In the genomic region with DNA sequence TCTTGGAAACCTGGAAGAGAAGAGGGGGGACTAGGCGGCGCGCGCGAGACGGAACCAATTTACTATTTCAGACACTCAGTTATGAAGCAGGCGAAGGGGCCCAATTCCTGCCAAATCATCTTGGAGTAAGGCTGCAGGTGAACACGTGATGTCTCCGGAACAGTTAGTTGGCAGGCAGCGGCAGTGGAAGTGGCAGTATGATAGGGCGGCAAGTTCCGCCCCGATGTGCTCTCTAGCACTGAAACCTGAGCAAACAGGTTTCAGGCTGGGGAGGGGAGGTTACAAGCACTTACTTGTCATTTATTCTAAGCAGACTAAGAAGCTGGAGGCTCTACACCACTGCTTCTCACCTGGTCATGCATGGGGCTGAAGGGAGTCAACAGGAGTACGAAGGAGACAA, we compare ENCODE assay signal across 10 mouse cellular contexts.
A peak's percentile ranks its signal among the peaks of the same experiment; 100 is the strongest.
DNase-seq lines count a peak whose midpoint lies in the region; ATAC-seq and TF ChIP-seq lines count a peak whose summit lies in the region.
"Had no signal": no experiment of that assay in that cellular context is flagged by ENCODE, and none has a peak within 500 bp of the region (broad histone marks: within the 10 kb centered on the region; RNA-seq: fewer than 3 reads in every experiment).

No protein-coding gene starts in this region.

- TF ChIP-seq CTCF in lung, adult 2 months (IDR thresholded peaks at IDR 0.05; ENCODE audit: insufficient read depth, low read length), result no peak
- TF ChIP-seq CTCF in intestine, postnatal 0 days (IDR thresholded peaks at IDR 0.05; ENCODE audit: low read depth), result no peak
- no peak for TF ChIP-seq CTCF in thymus, adult 2 months (IDR thresholded peaks at IDR 0.05; ENCODE audit: borderline replicate concordance, control insufficient read depth, extremely low read depth, insufficient read depth, low read length, poor library complexity)

- DNase-seq in liver, embryonic 13.5 days, result peak; percentile 0
- no peak for DNase-seq in liver, embryonic 11.5 days (ENCODE audit: low spot score)
- DNase-seq in lung, adult 2 months, result peak; percentile 9
- DNase-seq in thymus, adult 2 months, result no peak
- no peak for DNase-seq in spleen, adult 12 weeks (ENCODE audit: low spot score)
- DNase-seq: cerebellum, postnatal 10 days; thymus, postnatal 25 days had no signal

- no peak for TF ChIP-seq POLR2A in lung, adult 2 months (IDR thresholded peaks at IDR 0.05; ENCODE audit: borderline replicate concordance, extremely low read depth, low read depth, low read length)
- TF ChIP-seq POLR2A in thymus, adult 2 months (IDR thresholded peaks at IDR 0.05; ENCODE audit: control insufficient read depth, extremely low read depth, insufficient read depth, low read length, poor library complexity), result no peak

- no peak for ATAC-seq in liver, embryonic 13.5 days (ENCODE audit: low read depth)
- ATAC-seq in liver, embryonic 11.5 days (replicated peaks; ENCODE audit: low FRiP score), result no peak
- no peak for ATAC-seq in heart, embryonic 11.5 days (replicated peaks; ENCODE audit: insufficient number of reproducible peaks, low FRiP score, low TSS enrichment)
- no peak for ATAC-seq in intestine, postnatal 0 days
- ATAC-seq: hindbrain, embryonic 16.5 days had no signal

- no peaks in the 10 kb centered on the region for H3K27me3 ChIP-seq in liver, embryonic 13.5 days
- H3K27me3 ChIP-seq in liver, embryonic 11.5 days (replicated peaks; ENCODE audit: control insufficient read depth, insufficient read depth, low read length), result no peaks in the 10 kb centered on the region
- H3K27me3 ChIP-seq in heart, embryonic 11.5 days (ENCODE audit: control insufficient read depth, insufficient read depth, low read length), result no peaks in the 10 kb centered on the region
- H3K27me3 ChIP-seq in intestine, postnatal 0 days (replicated peaks; ENCODE audit: control insufficient read depth, insufficient read depth, low read length), result no peaks in the 10 kb centered on the region
- no peaks in the 10 kb centered on the region for H3K27me3 ChIP-seq in thymus, adult 2 months (ENCODE audit: control insufficient read depth, insufficient read depth, low read length)

- no peaks in the 10 kb centered on the region for H3K4me1 ChIP-seq in liver, embryonic 13.5 days (replicated peaks)
- no peaks in the 10 kb centered on the region for H3K4me1 ChIP-seq in liver, embryonic 11.5 days (replicated peaks; ENCODE audit: control insufficient read depth, insufficient read depth, low read length)
- no peaks in the 10 kb centered on the region for H3K4me1 ChIP-seq in heart, embryonic 11.5 days (ENCODE audit: control insufficient read depth, insufficient read depth, low read length)
- H3K4me1 ChIP-seq in lung, adult 2 months (ENCODE audit: control insufficient read depth, insufficient read depth, low read length), result no peaks in the 10 kb centered on the region
- H3K4me1 ChIP-seq in intestine, postnatal 0 days (replicated peaks; ENCODE audit: control insufficient read depth, insufficient read depth, low read length), result no peaks in the 10 kb centered on the region
- no peaks in the 10 kb centered on the region for H3K4me1 ChIP-seq in thymus, adult 2 months (replicated peaks; ENCODE audit: control insufficient read depth, insufficient read depth, low read length)

- H3K4me2 ChIP-seq in liver, embryonic 13.5 days, result no peak overlapping the region
- H3K4me2 ChIP-seq in liver, embryonic 11.5 days, result no peak overlapping the region
- 0 out of 2 replicates have a peak overlapping the region, but pooled peaks have one; percentile 14 for H3K4me2 ChIP-seq in heart, embryonic 11.5 days
- H3K4me2 ChIP-seq in intestine, postnatal 0 days (replicated peaks; ENCODE audit: low read depth), result no peak overlapping the region

- no peaks in the 10 kb centered on the region for H3K9me3 ChIP-seq in liver, embryonic 13.5 days (replicated peaks)
- H3K9me3 ChIP-seq in liver, embryonic 11.5 days (ENCODE audit: control insufficient read depth, low read length), result no peaks in the 10 kb centered on the region
- H3K9me3 ChIP-seq in heart, embryonic 11.5 days (replicated peaks; ENCODE audit: control insufficient read depth, low read length), result no peaks in the 10 kb centered on the region
- no peaks in the 10 kb centered on the region for H3K9me3 ChIP-seq in intestine, postnatal 0 days (ENCODE audit: control insufficient read depth)

- no peak overlapping the region for H3K4me3 ChIP-seq in liver, embryonic 13.5 days (replicated peaks)
- H3K4me3 ChIP-seq in liver, embryonic 11.5 days (ENCODE audit: low read depth, low read length), result no peak overlapping the region
- H3K4me3 ChIP-seq in heart, embryonic 11.5 days (ENCODE audit: low read depth, low read length), result no peak overlapping the region
- H3K4me3 ChIP-seq in lung, adult 2 months (replicated peaks; ENCODE audit: extremely low read depth, low read depth, low read length), result no peak overlapping the region
- H3K4me3 ChIP-seq in intestine, postnatal 0 days (ENCODE audit: low read depth, low read length), result no peak overlapping the region
- H3K4me3 ChIP-seq in thymus, adult 2 months (ENCODE audit: control insufficient read depth, insufficient read depth, low read length), result no peak overlapping the region

- H3K9ac ChIP-seq in liver, embryonic 13.5 days, result no peak overlapping the region
- H3K9ac ChIP-seq in liver, embryonic 11.5 days (ENCODE audit: low read depth, low read length), result no peak overlapping the region
- H3K9ac ChIP-seq in heart, embryonic 11.5 days (ENCODE audit: low read depth, low read length), result no peak overlapping the region
- H3K9ac ChIP-seq in intestine, postnatal 0 days (ENCODE audit: low read depth, low read length), result no peak overlapping the region

- no peak overlapping the region for H3K27ac ChIP-seq in liver, embryonic 13.5 days
- no peak overlapping the region for H3K27ac ChIP-seq in liver, embryonic 11.5 days (ENCODE audit: low read depth, low read length)
- no peak overlapping the region for H3K27ac ChIP-seq in heart, embryonic 11.5 days (ENCODE audit: low read depth, low read length)
- no peak overlapping the region for H3K27ac ChIP-seq in intestine, postnatal 0 days (ENCODE audit: low read depth, low read length)
- H3K27ac ChIP-seq in thymus, adult 2 months (ENCODE audit: control insufficient read depth, insufficient read depth, low read length), result no peak overlapping the region

- no peaks in the 10 kb centered on the region for H3K36me3 ChIP-seq in liver, embryonic 13.5 days
- no peaks in the 10 kb centered on the region for H3K36me3 ChIP-seq in liver, embryonic 11.5 days (ENCODE audit: control insufficient read depth, insufficient read depth, low read length)
- no peaks in the 10 kb centered on the region for H3K36me3 ChIP-seq in heart, embryonic 11.5 days (ENCODE audit: control insufficient read depth, insufficient read depth, low read length)
- H3K36me3 ChIP-seq in intestine, postnatal 0 days (ENCODE audit: control insufficient read depth, insufficient read depth), result no peaks in the 10 kb centered on the region
- no peaks in the 10 kb centered on the region for H3K36me3 ChIP-seq in thymus, adult 2 months (ENCODE audit: control insufficient read depth, insufficient read depth, low read length)

- 45% methylated on average over 14 of the region's 14 CpGs for WGBS in liver, embryonic 13.5 days (ENCODE audit: insufficient replicate concordance)
- 43% methylated on average over 14 of the region's 14 CpGs for WGBS in liver, embryonic 11.5 days
- 41% methylated on average over 14 of the region's 14 CpGs for WGBS in heart, embryonic 11.5 days (ENCODE audit: insufficient replicate concordance)
- 38% methylated on average over 14 of the region's 14 CpGs for WGBS in lung, adult 2 months
- 40% methylated on average over 14 of the region's 14 CpGs for WGBS in intestine, postnatal 0 days
- WGBS in thymus, adult 2 months, result 72% methylated on average over 14 of the region's 14 CpGs

Comparison
In these comparisons a context has a peak if more than half of its experiments do, and no peak if none do; other contexts are left out.
1. DNase-seq: peak in liver, embryonic 13.5 days (single experiment) and lung, adult 2 months (single experiment); none in liver, embryonic 11.5 days (single experiment), thymus, adult 2 months (single experiment) and spleen, adult 12 weeks (single experiment).